Mouse (Mus musculus): Measurements from ENCODE around the gene Dis3l2. TPM values are rescaled to one million over a fixed set of nuclear protein-coding genes. Genes with fewer than 3 reads are reported as not detected.

Gene Dis3l2
- polyA plus RNA-seq, 1 experiment = 0.53 TPM

- H3K4me3 ChIP-seq (replicated peaks) = no peak overlapping the region
- no peaks in the 10 kb centered on the region for H3K27me3 ChIP-seq (ENCODE audit: control insufficient read depth)
- H3K9me3 ChIP-seq (ENCODE audit: control insufficient read depth, low read length) = no peaks in the 10 kb centered on the region
- no peak for TF ChIP-seq TAL1 (IDR thresholded peaks at IDR 0.05; ENCODE audit: low read length)
- TF ChIP-seq GATA1 (IDR thresholded peaks at IDR 0.05; ENCODE audit: low read length) = no peak
- H3K36me3 ChIP-seq (ENCODE audit: control insufficient read depth) = peaks cover 12% of the 10 kb centered on the region
- no peaks in the 10 kb centered on the region for H3K4me1 ChIP-seq (ENCODE audit: control insufficient read depth)
Observed at GRCm38 (mm10) chr1:87050700-87051099, 347.1 kb downstream of the Dis3l2 start.

DNA sequence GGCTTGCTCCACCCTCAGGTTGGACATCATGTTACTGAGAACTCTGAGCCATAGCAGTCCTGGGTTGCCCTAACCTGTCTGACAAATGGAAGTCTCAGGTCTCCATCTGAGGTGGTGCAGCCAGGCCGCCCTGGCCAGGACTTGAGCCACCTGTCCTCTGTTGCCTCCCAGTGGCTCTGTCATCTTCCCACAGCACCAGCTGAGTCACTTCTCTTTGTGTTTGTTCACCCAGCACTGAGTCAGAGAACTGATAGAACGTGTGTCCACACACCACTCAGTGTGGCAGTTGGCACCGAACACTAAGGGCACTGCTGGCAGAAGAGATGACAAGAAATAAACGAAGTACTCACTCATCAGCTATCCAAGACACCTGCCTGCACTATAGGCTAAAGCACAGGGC is 347.8 kb downstream of the Dis3l2 start:
- Histone ChIP-seq H3K36me3 (ENCODE audit: control insufficient read depth) (peaks cover 12% of the 10 kb centered on the region), H3K4me3 (replicated peaks) (no peak overlapping the region), H3K27me3 (ENCODE audit: control insufficient read depth) (no peaks in the 10 kb centered on the region), H3K9me3 (ENCODE audit: control insufficient read depth, low read length) (no peaks in the 10 kb centered on the region), H3K4me1 (ENCODE audit: control insufficient read depth) (no peaks in the 10 kb centered on the region)
- TF ChIP-seq GATA1 (IDR thresholded peaks at IDR 0.05; ENCODE audit: low read length) (no peak), TAL1 (IDR thresholded peaks at IDR 0.05; ENCODE audit: low read length) (no peak)

- no peaks in the 10 kb centered on the region for H3K9me3 ChIP-seq (ENCODE audit: control insufficient read depth, low read length)
- no peaks in the 10 kb centered on the region for H3K36me3 ChIP-seq (ENCODE audit: control insufficient read depth)
- TF ChIP-seq TAL1 (IDR thresholded peaks at IDR 0.05; ENCODE audit: low read length) (no peak), GATA1 (IDR thresholded peaks at IDR 0.05; ENCODE audit: low read length) (no peak)
- H3K4me3 ChIP-seq (replicated peaks) = no peak overlapping the region
- H3K4me1 ChIP-seq (ENCODE audit: control insufficient read depth) = no peaks in the 10 kb centered on the region
- no peaks in the 10 kb centered on the region for H3K27me3 ChIP-seq (ENCODE audit: control insufficient read depth)
Observed at GRCm38 (mm10) chr1:87057075-87057474, 353.5 kb downstream of the Dis3l2 start.

GRCm38 (mm10) chr1:87059042-87059665 is 355.5 kb downstream of the Dis3l2 start:
- Histone ChIP-seq H3K4me3 (replicated peaks) (no peak overlapping the region), H3K27me3 (ENCODE audit: control insufficient read depth) (no peaks in the 10 kb centered on the region)

DNA sequence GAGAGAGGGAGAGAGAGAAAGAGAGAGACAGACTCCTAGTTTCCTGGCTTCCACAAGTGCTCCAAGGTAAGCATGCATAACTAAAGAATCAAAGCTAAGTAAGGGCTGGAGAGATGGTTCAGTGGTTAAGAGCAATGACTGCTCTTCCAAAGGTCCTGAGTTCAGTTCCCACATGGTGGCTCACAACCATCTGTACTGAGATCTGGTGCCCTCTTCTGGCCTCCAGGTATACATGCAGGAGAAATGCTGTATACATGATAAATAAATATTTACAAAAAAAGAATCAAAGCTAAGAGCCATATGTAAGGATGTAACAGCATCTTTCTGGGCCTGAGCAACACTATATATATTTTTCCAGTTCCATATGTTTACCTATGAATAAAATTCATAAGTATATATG is 357.3 kb downstream of the Dis3l2 start:
- no peaks in the 10 kb centered on the region for H3K27me3 ChIP-seq (ENCODE audit: control insufficient read depth)
- no peak for TF ChIP-seq GATA1 (IDR thresholded peaks at IDR 0.05; ENCODE audit: low read length)
- TF ChIP-seq TAL1 (IDR thresholded peaks at IDR 0.05; ENCODE audit: low read length) = no peak

More at GRCm38 (mm10) chr1:87059042-87059665, 355.5 kb downstream of the Dis3l2 start:
- H3K9me3 ChIP-seq (ENCODE audit: control insufficient read depth, low read length) = peaks cover 5% of the 10 kb centered on the region; the same call in 1 of the 2 replicates
- TF ChIP-seq TAL1 (IDR thresholded peaks at IDR 0.05; ENCODE audit: low read length) = no peak
- no peak for TF ChIP-seq GATA1 (IDR thresholded peaks at IDR 0.05; ENCODE audit: low read length)
- no peaks in the 10 kb centered on the region for H3K36me3 ChIP-seq (ENCODE audit: control insufficient read depth)
- H3K4me1 ChIP-seq (ENCODE audit: control insufficient read depth) = no peaks in the 10 kb centered on the region

DNA sequence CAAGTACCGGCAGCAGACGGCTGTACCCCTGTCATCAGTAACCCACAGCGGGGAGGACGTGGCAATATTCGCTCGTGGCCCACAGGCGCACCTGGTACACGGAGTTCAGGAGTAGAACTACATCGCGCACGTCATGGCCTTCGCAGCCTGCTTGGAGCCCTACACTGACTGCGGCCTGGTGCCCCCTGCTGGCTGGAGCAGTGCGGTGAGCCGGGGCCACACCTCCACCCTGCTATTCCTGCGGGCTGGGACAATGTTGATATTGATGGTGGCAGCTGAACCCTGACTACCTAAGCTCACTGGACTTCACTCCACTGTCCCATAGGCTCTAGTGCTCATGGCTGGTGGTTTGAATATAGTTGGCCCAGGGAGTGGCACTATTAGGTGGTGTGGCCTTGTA is 367.1 kb downstream of the Dis3l2 start:
- Histone ChIP-seq H3K4me1 (ENCODE audit: control insufficient read depth) (no peaks in the 10 kb centered on the region), H3K27me3 (ENCODE audit: control insufficient read depth) (no peaks in the 10 kb centered on the region), H3K9me3 (ENCODE audit: control insufficient read depth, low read length) (no peaks in the 10 kb centered on the region), H3K36me3 (ENCODE audit: control insufficient read depth) (no peaks in the 10 kb centered on the region), H3K4me3 (replicated peaks) (no peak overlapping the region)
- TF ChIP-seq TAL1 (IDR thresholded peaks at IDR 0.05; ENCODE audit: low read length) (no peak), GATA1 (IDR thresholded peaks at IDR 0.05; ENCODE audit: low read length) (no peak)

More for the DNA sequence above, 357.3 kb downstream of the Dis3l2 start:
- H3K9me3 ChIP-seq (ENCODE audit: control insufficient read depth, low read length) = peaks cover 5% of the 10 kb centered on the region; the same call in 1 of the 2 replicates
- no peak overlapping the region for H3K4me3 ChIP-seq (replicated peaks)
- H3K4me1 ChIP-seq (ENCODE audit: control insufficient read depth) = no peaks in the 10 kb centered on the region
- no peaks in the 10 kb centered on the region for H3K36me3 ChIP-seq (ENCODE audit: control insufficient read depth)

GRCm38 (mm10) chr1:87073776-87074175 is 370.2 kb downstream of the Dis3l2 start:
- no peak for TF ChIP-seq GATA1 (IDR thresholded peaks at IDR 0.05; ENCODE audit: low read length)
- TF ChIP-seq TAL1 (IDR thresholded peaks at IDR 0.05; ENCODE audit: low read length) = no peak
- no peaks in the 10 kb centered on the region for H3K9me3 ChIP-seq (ENCODE audit: control insufficient read depth, low read length)
- H3K27me3 ChIP-seq (ENCODE audit: control insufficient read depth) = no peaks in the 10 kb centered on the region
- no peak overlapping the region for H3K4me3 ChIP-seq (replicated peaks)
- H3K36me3 ChIP-seq (ENCODE audit: control insufficient read depth) = no peaks in the 10 kb centered on the region
- no peaks in the 10 kb centered on the region for H3K4me1 ChIP-seq (ENCODE audit: control insufficient read depth)

DNA sequence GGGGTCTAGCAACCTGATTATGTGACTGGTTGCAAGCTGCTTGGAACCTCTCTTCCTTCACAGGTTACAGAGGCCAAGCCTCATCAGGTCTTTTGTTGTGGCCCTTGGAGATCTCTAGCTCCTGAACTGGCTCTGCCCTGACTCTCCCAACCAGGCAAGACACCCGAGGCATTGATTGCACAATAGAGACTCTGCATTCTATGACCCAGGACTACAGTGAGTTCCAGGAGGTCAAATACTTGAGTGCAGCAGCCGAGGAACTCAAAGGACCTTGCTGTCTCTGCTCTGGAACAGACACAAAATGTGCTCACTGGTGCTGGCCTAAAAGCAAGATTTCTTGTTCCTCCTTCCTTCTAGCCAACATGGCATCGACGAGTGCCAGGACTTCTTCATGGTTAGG is 382.6 kb downstream of the Dis3l2 start:
- Histone ChIP-seq H3K36me3 (ENCODE audit: control insufficient read depth) (no peaks in the 10 kb centered on the region), H3K27me3 (ENCODE audit: control insufficient read depth) (no peaks in the 10 kb centered on the region), H3K4me1 (ENCODE audit: control insufficient read depth) (no peaks in the 10 kb centered on the region), H3K4me3 (replicated peaks) (no peak overlapping the region), H3K9me3 (ENCODE audit: control insufficient read depth, low read length) (no peaks in the 10 kb centered on the region)
- no peak for TF ChIP-seq GATA1 (IDR thresholded peaks at IDR 0.05; ENCODE audit: low read length)
- TF ChIP-seq TAL1 (IDR thresholded peaks at IDR 0.05; ENCODE audit: low read length) = no peak

DNA sequence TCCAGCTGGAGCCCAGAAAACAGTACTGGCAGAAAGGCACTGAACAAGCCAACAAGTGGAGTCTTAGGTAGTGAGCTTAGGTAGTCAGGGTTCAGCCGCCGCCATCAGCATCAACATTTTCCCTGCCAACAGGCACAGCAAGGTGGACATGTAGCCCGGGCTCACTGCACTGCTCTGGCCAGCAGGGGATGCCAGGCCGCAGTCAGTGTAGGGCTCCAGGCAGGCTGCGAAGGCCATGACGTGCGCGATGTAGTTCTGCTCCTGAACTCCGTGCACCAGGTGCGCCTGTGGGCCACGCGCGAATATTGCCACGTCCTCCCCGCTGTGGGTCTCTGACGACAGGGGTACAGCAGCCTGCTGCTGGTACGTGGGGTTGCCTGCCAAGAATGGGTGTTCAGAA is 383.4 kb downstream of the Dis3l2 start:
- H3K4me3 ChIP-seq (replicated peaks) = no peak overlapping the region
- no peak for TF ChIP-seq TAL1 (IDR thresholded peaks at IDR 0.05; ENCODE audit: low read length)
- no peak for TF ChIP-seq GATA1 (IDR thresholded peaks at IDR 0.05; ENCODE audit: low read length)

DNA sequence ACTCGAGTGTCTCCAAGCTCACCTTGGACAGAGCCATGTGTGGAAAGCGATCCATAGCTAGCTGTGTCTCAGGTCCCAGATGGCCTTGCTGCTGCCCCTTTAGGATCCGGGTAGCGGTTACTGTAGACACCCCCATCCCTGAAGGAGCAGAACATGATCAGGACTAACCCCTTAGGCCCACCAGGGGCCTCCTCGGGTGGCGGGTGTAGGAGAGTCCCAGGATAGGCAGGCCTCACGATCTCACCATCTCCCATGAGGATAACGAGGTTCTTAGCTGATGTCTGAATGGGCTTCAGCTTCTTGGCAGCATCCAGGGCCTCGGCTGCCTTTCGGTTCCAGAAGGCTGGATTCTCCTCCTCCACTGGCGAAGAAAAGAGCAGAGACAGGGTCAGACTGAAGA is 385.6 kb downstream of the Dis3l2 start:
- Histone ChIP-seq H3K4me1 (ENCODE audit: control insufficient read depth) (no peaks in the 10 kb centered on the region), H3K36me3 (ENCODE audit: control insufficient read depth) (no peaks in the 10 kb centered on the region), H3K9me3 (ENCODE audit: control insufficient read depth, low read length) (no peaks in the 10 kb centered on the region), H3K27me3 (ENCODE audit: control insufficient read depth) (no peaks in the 10 kb centered on the region), H3K4me3 (replicated peaks) (no peak overlapping the region)
- no peak for TF ChIP-seq TAL1 (IDR thresholded peaks at IDR 0.05; ENCODE audit: low read length)

More for the DNA sequence above, 383.4 kb downstream of the Dis3l2 start:
- Histone ChIP-seq H3K4me1 (ENCODE audit: control insufficient read depth) (no peaks in the 10 kb centered on the region), H3K36me3 (ENCODE audit: control insufficient read depth) (no peaks in the 10 kb centered on the region), H3K27me3 (ENCODE audit: control insufficient read depth) (no peaks in the 10 kb centered on the region), H3K9me3 (ENCODE audit: control insufficient read depth, low read length) (no peaks in the 10 kb centered on the region)
